Mouse (Mus musculus): Measurements from ENCODE around the gene Magohb. TPM values are rescaled to one million over a fixed set of nuclear protein-coding genes. Genes with fewer than 3 reads are reported as not detected.
"Not testable (repeated sequence)": the region's sequence is repeated elsewhere in the genome, so short reads cannot be mapped to it uniquely, and the experiment has no call there.

Gene Magohb
- total and polyA plus RNA-seq, 2 experiments from 2014 or later, result 8.2 to 27.1 TPM

DNA sequence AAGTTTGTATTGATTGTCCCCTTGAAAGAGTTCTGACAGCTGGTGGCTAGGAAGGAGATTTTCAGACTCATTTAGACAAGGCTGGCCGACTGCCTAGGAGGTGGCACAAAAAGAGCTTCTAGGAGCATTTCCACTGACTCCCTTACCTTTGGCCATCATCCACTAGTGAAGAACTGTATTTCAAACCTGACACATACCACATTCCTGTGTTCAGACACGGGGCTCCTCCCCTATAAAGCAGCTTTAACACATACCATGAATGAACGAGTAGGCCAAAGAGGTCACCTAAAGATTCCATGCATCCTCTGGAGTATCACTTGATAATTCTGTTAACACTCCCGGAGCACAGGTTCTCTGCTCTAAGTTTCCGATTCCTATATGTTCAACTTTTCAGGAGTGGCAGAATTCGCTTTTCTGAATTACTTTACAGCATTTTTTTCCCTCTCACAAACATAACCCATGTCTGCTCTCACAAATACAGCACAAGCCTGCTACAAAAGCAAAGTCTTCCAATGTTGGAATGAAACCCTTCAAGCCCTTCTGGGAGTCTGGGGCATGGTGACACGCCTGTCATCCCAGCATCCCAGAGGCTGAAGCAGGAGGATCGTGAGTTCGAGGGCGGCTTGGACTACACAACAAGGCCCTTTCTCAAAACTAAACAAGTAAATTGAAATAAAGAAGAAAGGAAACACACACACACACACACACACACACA is 611 bp downstream of the Magohb start:
- 24% methylated on average over 10 of the region's 10 CpGs for WGBS
- no peaks in the 10 kb centered on the region for H3K27me3 ChIP-seq (ENCODE audit: insufficient read depth, low read length)
- H3K4me2 ChIP-seq (ENCODE audit: low read depth, low read length, poor library complexity, severe bottlenecking), result peak overlapping the region; percentile 68
- H3K36me3 ChIP-seq (ENCODE audit: insufficient read depth, low read length), result no peaks in the 10 kb centered on the region; the same call in 1 of the 2 replicates
- peak overlapping the region; percentile 54 for H3K4me3 ChIP-seq (ENCODE audit: low read depth, low read length)
- DNase-seq (ENCODE audit: low spot score), result peak; percentile 11
- peak; percentile 45 for ATAC-seq (ENCODE audit: low FRiP score)
- peak overlapping the region; percentile 69 for H3K27ac ChIP-seq (ENCODE audit: low read depth, low read length)
- peaks cover 7% of the 10 kb centered on the region; the same call in 1 of the 2 replicates for H3K4me1 ChIP-seq (ENCODE audit: insufficient read depth, low read length)
- H3K9ac ChIP-seq (replicated peaks; ENCODE audit: low read length, poor library complexity, severe bottlenecking), result peak overlapping the region; percentile 71
- no peaks in the 10 kb centered on the region for H3K9me3 ChIP-seq (ENCODE audit: low read length)
- no peak for TF ChIP-seq CTCF (IDR thresholded peaks at IDR 0.05)

- no peaks in the 10 kb centered on the region; the same call in 1 of the 2 replicates for H3K36me3 ChIP-seq (ENCODE audit: insufficient read depth, low read length)
- ATAC-seq (ENCODE audit: low FRiP score) (no peak), DNase-seq (ENCODE audit: low spot score) (peak; percentile 54)
- no peak overlapping the region for H3K27ac ChIP-seq (ENCODE audit: low read depth, low read length)
- 15% methylated on average over 2 of the region's 2 CpGs for WGBS
- peaks cover 7% of the 10 kb centered on the region; the same call in 1 of the 2 replicates for H3K4me1 ChIP-seq (ENCODE audit: insufficient read depth, low read length)
- H3K4me2 ChIP-seq (ENCODE audit: low read depth, low read length, poor library complexity, severe bottlenecking), result no peak overlapping the region
- peak; percentile 77 for TF ChIP-seq CTCF (IDR thresholded peaks at IDR 0.05)
- H3K9me3 ChIP-seq (ENCODE audit: low read length), result no peaks in the 10 kb centered on the region
- H3K4me3 ChIP-seq (ENCODE audit: low read depth, low read length), result no peak overlapping the region
- H3K27me3 ChIP-seq (ENCODE audit: insufficient read depth, low read length), result no peaks in the 10 kb centered on the region
- no peak overlapping the region for H3K9ac ChIP-seq (replicated peaks; ENCODE audit: low read length, poor library complexity, severe bottlenecking)
Measured at GRCm38 (mm10) chr6:131290430-131290829, 2.6 kb downstream of the Magohb start.

DNA sequence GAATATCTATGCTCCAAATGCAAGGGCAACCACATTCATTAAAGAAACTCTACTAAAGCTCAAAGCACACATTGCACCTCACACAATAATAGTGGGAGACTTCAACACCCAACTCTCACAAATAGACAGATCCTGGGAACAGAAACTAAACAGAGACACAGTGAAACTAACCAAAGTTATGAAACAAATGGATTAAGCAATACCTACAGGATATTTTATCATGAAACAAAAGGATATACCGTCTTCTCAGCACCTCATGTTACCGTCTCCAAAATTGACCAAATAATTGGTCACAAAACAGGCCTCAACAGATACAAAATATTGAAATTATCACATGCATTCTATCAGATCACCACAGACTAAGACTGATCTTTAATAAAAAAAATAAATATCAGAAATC is 14.9 kb downstream of the Magohb start:
- not testable (repeated sequence) for H3K36me3 ChIP-seq (ENCODE audit: insufficient read depth, low read length); H3K9me3 ChIP-seq (ENCODE audit: low read length); H3K4me1 ChIP-seq (ENCODE audit: insufficient read depth, low read length); H3K4me3 ChIP-seq (ENCODE audit: low read depth, low read length); ATAC-seq (ENCODE audit: low FRiP score); H3K27ac ChIP-seq (ENCODE audit: low read depth, low read length); DNase-seq (ENCODE audit: low spot score); H3K9ac ChIP-seq (replicated peaks; ENCODE audit: low read length, poor library complexity, severe bottlenecking); H3K4me2 ChIP-seq (ENCODE audit: low read depth, low read length, poor library complexity, severe bottlenecking); H3K27me3 ChIP-seq (ENCODE audit: insufficient read depth, low read length)
- 96% methylated on average over 2 of the region's 2 CpGs for WGBS

- H3K27me3 ChIP-seq (ENCODE audit: insufficient read depth, low read length), result no peaks in the 10 kb centered on the region
- no peaks in the 10 kb centered on the region for H3K9me3 ChIP-seq (ENCODE audit: low read length)
- no peak overlapping the region for H3K4me3 ChIP-seq (ENCODE audit: low read depth, low read length)
- TF ChIP-seq CTCF (IDR thresholded peaks at IDR 0.05), result no peak
- DNase-seq (ENCODE audit: low spot score), result no peak
- H3K4me2 ChIP-seq (ENCODE audit: low read depth, low read length, poor library complexity, severe bottlenecking), result no peak overlapping the region
- no peak overlapping the region for H3K9ac ChIP-seq (replicated peaks; ENCODE audit: low read length, poor library complexity, severe bottlenecking)
- H3K27ac ChIP-seq (ENCODE audit: low read depth, low read length), result no peak overlapping the region
- WGBS, result 94% methylated on average over 4 of the region's 4 CpGs
- no peaks in the 10 kb centered on the region for H3K36me3 ChIP-seq (ENCODE audit: insufficient read depth, low read length)
- no peaks in the 10 kb centered on the region for H3K4me1 ChIP-seq (ENCODE audit: insufficient read depth, low read length)
- no peak for ATAC-seq (ENCODE audit: low FRiP score)
Measured at GRCm38 (mm10) chr6:131276659-131277058, 16.4 kb downstream of the Magohb start.

DNA sequence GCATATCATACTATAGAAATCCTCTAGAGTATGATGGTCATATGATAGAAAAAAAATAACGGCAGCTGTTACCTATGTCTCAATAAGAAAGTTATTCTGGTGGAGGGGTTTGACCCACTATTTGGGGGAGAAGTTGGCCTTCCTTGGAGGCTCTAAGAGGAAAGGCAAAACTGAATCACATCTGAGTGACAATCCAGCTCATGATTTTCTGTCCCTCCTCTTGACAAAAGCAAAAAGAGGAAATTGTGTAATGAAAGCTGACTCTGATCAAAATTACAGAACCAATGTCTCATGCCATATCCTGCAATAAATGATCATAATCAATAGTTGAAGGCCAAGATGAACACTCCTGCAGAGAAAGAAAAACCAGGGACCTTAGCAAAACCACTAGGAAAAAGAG is 20.7 kb downstream of the Magohb start:
- Histone ChIP-seq H3K4me3 (ENCODE audit: low read depth, low read length) (no peak overlapping the region), H3K27ac (ENCODE audit: low read depth, low read length) (no peak overlapping the region), H3K9me3 (ENCODE audit: low read length) (no peaks in the 10 kb centered on the region), H3K4me1 (ENCODE audit: insufficient read depth, low read length) (no peaks in the 10 kb centered on the region), H3K27me3 (ENCODE audit: insufficient read depth, low read length) (no peaks in the 10 kb centered on the region), H3K9ac (replicated peaks; ENCODE audit: low read length, poor library complexity, severe bottlenecking) (no peak overlapping the region), H3K36me3 (ENCODE audit: insufficient read depth, low read length) (no peaks in the 10 kb centered on the region), H3K4me2 (ENCODE audit: low read depth, low read length, poor library complexity, severe bottlenecking) (no peak overlapping the region)
- 93% methylated on average over 1 of the region's 1 CpGs for WGBS
- DNase-seq (ENCODE audit: low spot score), result no peak
- TF ChIP-seq CTCF (IDR thresholded peaks at IDR 0.05), result no peak
- ATAC-seq (ENCODE audit: low FRiP score), result no peak

GRCm38 (mm10) chr6:131270312-131270711 is 22.7 kb downstream of the Magohb start:
- no peaks in the 10 kb centered on the region for H3K9me3 ChIP-seq (ENCODE audit: low read length)
- 53% methylated on average over 1 of the region's 1 CpGs for WGBS
- H3K36me3 ChIP-seq (ENCODE audit: insufficient read depth, low read length), result no peaks in the 10 kb centered on the region
- H3K4me3 ChIP-seq (ENCODE audit: low read depth, low read length), result no peak overlapping the region
- DNase-seq (ENCODE audit: low spot score), result no peak
- H3K4me1 ChIP-seq (ENCODE audit: insufficient read depth, low read length), result no peaks in the 10 kb centered on the region
- H3K27ac ChIP-seq (ENCODE audit: low read depth, low read length), result no peak overlapping the region
- TF ChIP-seq CTCF (IDR thresholded peaks at IDR 0.05), result no peak
- H3K4me2 ChIP-seq (ENCODE audit: low read depth, low read length, poor library complexity, severe bottlenecking), result no peak overlapping the region
- no peaks in the 10 kb centered on the region for H3K27me3 ChIP-seq (ENCODE audit: insufficient read depth, low read length)
- ATAC-seq (ENCODE audit: low FRiP score), result no peak
- no peak overlapping the region for H3K9ac ChIP-seq (replicated peaks; ENCODE audit: low read length, poor library complexity, severe bottlenecking)

Data from midbrain, postnatal 0 days (tissue).